Mouse (Mus musculus): Measurements from ENCODE around the gene Dlx5.

DNA sequence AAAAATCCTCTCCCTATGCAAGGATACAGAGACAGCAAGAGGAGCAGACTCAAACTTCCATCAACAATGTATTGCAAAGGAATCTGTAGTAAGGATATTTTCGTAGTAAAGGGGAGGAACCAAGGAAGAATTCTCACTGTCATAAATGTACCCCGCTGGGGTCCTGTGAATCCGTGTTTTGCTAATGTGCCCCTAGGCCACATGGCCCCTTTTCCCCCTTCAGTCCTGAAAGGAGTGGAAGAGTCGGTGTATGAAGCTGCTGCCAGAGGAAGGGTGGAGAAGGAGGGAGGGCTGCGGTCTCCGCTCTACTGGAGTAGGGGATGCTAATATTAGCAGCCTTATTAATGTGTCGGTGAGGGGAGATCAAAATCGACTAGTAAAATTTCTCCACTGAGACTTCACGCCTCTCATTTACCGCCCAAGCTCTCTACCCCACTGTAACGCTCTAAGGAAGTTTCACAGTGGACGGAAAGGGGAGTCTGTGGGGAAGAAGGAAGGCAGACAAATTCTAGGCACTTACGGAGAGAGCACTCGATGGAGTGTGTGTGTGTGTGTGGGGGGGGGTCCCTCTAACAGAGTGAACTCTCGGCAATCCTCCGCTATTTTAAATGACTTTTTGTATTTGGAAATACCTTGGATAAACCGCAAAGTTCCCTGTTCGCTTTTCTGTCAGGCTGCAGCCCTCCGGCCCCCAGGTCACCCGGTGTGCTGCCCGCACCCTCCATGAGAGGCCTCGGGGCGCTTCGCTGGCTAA lies 1.3 kb downstream of the Dlx5 start:
- no peak for TF ChIP-seq TAL1 (IDR thresholded peaks at IDR 0.05; ENCODE audit: low read length)
- no peak for TF ChIP-seq GATA1 (IDR thresholded peaks at IDR 0.05; ENCODE audit: low read length)

Measured in erythroblast, embryonic 14.5 days (primary cell).